Mouse (Mus musculus) c-Kit-negative CD71-positive TER-119-positive erythroid progenitor cells, embryonic 14.5 days (primary cell): ENCODE results near the gene AC124502.3.
A peak's percentile ranks its signal among the peaks of the same experiment; 100 is the strongest.
"Not testable (repeated sequence)": the region's sequence is repeated elsewhere in the genome, so short reads cannot be mapped to it uniquely, and the experiment has no call there.

Experiments used
- DNase-seq: peaks from one replicate; pipeline ENCODE4 v3.0.0-alpha.2; 2013; ENCODE audit warnings: low read depth, low spot score

AC124502.3 gene

GRCm38 (mm10) chr19:5038709-5039156 is at the start of gene AC124502.3, which contains the start of gene B4gat1:
TSS of gene AC124502.3 (plus strand) at chr19:5038891.
TSS of gene B4gat1 (plus strand) at chr19:5038826.
- DNase-seq = peak; percentile 55

DNA sequence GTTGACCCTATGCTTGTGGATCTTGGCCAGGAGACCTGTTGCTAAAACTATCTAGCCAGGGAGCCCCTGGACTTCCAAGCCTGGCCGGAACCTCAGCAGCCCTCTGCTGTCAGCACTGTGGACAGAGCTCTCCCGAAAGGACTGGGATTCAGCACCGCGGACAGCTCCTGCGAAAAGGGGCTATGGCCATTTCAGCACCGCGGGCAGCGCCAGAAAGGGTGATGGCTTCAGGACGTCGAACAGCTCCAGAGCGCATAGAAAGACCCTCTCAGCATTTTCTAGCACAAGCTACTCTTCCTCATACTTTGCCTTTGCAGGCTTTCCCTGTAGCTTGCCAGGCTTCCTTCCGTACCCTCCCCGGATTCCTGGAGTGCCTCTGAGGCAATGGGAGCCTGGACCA is 49.7 kb upstream of the AC124502.3 start:
- no peak for DNase-seq

- no peak for DNase-seq
These were observed 49.0 kb upstream of the AC124502.3 start for GRCm38 (mm10) chr19:4989434-4990255.

- no peak for DNase-seq
These were observed 48.5 kb upstream of the AC124502.3 start, which contains the start of gene Npas4 for GRCm38 (mm10) chr19:4990256-4990625. TSS of gene Npas4 (minus strand) at chr19:4990316.

GRCm38 (mm10) chr19:4990716-4991115 is 48.0 kb upstream of the AC124502.3 start:
- no peak for DNase-seq

- no peak for DNase-seq
These were observed 46.3 kb upstream of the AC124502.3 start for GRCm38 (mm10) chr19:4992371-4992770.

DNA sequence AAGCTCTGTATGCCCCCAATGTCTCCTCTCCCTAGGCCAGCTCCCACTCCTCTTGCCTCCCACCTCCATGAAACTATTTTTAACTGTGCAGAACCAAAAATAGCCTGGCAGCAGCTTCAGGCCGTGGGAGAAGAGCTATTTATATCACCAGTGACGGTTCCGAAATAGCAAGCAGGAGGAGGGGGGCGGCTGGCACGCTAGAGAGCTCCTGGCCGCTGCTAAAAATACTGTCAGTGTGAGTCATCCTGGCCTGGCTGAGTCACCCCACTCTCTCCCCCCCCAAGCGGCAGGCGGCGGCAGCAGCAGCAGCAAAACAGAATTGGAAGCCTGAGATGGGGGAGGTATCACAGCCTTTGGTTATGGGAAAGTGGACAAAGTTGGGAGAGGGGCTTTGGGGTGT is 45.8 kb upstream of the AC124502.3 start:
- DNase-seq = no peak

GRCm38 (mm10) chr19:4994043-4994442 is 44.6 kb upstream of the AC124502.3 start:
- no peak for DNase-seq

DNA sequence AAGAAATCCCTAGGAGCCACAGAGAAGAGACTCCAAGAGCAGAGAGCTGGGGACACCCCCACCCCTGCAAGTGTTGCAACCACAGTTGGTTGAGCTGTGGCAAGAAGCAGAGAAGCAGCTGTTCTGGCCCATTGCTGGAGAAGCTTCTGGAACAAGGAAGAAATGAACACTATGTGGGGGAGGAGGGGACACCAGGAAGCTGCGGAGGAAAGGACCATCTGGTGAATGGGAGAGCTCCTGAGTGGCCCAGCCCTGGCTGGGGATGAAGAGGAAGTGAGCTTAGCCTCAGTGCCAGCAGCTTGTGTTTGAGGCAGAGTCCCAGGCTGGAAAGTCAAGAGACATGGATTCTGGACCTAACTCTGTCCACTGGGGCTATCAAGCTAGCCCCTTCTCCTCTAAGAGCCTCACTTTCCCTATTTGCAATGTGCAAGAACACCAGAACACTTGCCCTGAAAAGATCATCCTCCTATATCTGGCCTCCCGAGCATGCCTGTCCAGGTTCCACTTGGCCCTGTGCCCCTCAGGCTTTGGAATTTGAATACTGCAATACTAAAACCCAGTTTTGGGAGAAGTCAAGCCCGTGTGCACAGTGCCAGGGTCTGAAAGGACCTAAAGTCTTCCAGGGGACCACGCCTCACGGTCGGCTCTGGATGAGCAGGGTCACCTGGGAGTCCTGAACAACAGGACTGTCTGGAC is 39.1 kb upstream of the AC124502.3 start:
- no peak for DNase-seq

DNA sequence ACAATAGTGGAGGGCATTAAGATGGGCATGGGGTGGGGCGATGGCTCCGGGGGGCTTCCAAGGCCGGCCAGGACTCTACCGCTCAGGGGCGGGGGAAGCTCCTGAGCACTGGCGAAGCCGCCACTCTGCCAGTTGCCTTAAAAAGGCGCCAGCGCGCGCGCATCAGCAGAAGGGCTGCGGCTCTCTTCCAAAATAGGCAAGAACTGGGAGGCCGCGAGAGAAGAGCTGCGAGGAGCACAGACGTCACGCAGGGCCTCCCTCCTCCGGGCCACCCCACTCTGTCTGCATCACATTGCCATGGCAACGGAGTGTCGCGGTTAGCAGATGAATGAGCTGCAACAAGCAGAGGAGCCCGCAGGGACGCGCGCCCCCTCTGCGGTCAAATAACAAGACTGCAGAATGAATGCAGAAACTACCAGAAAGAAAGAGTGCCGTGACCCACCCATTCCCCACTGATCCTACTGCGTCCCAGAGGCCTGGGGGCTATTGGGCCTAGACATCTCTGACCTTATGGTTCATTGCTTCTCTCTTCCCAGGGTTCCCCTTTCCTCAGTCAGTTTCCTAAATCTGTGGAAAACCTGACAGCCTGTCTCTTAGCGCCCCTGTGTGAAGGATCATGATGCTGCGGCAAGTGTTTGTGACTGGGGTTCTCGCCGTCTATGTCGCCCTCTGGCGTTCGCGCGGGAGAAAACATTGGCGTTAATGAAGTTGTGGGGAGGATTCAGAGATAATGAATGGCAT is 36.9 kb upstream of the AC124502.3 start:
- DNase-seq = no peak

DNA sequence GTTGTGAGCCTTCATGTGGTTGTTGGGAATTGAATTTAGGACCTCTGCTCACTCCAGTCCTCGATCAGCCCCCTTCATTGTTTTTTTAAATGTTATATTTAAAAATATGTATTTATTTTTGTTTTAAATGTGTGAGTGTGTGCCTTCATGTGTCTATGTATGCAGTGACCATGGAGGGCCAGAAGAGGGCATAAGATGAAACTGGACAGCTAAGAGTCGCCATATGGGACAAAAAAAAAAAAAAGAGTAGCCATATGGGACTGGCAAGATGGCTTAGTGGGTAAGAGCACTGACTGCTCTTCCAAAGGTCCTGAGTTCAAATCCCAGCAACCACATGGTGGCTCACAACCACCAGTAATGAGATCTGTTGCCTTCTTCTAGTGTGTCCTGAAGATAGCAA is 35.0 kb upstream of the AC124502.3 start:
- not testable (repeated sequence) for DNase-seq

- DNase-seq = no peak
These were observed 33.8 kb upstream of the AC124502.3 start for GRCm38 (mm10) chr19:5004925-5005324.

DNA sequence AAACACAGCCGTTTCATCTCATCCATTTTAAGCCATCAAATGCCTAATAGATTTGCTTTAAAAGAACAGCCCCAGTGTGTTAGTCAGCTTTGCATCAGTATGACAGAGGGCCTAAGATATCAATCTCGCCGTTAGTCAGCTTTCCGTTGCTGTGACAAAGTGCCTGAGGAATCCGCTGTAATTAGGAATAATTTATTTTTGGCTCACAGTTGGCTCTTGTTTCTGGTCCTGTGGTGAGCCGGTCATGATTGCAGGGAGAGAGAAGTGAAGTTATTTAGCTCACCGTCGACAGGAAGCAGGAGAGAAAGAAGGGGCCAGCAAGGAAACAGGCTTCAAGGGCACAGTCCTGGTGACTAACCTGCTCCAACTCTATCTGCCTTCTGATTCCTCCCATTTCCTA is 25.6 kb upstream of the AC124502.3 start:
- DNase-seq = no peak

- DNase-seq = no peak
These were observed 23.7 kb upstream of the AC124502.3 start for GRCm38 (mm10) chr19:5014961-5015398.

DNA sequence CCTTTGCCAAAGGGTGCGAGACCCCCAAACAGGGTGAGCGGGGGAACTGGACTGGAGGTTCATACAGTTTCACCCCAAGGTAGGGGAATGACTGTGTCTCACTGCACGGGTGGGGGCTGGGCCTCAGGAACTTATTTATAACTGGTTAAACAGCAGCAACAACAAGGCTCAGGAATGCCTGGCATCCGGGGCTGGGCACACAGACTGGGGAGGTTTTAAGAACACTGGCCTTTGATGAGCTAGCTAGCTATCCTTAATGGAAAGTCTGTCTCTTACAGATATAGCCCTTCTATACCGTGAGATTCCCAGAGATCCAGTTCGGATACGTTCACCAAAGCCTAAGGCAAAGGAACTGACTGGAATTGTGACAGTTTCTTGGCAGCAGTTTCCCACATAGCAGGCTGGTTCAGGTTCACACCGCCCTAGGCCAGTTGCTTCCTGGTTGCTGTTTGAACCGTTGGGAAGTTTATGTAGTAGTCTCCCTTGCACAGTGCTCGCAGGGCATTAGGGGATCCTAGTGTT is 22.4 kb upstream of the AC124502.3 start:
- no peak for DNase-seq

DNA sequence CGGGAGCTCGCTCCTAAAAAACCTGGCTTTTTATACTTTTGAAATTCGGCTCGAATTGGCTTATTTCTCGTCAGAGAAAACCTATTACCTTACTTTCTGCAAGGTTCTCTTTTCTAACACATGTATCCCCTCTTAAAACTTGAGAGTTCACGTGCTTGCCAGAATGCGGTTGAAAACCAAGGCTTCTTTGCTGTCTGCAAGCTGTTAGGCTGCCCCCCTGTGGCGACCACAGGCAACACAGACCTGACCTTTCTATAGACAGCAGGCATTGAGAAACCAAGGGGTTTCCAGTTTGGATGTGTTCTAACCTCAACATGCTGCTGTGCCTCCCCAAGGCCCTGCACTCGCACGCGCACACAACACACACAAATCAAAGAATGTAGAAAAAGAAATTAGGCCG is 21.9 kb upstream of the AC124502.3 start:
- no peak for DNase-seq

DNA sequence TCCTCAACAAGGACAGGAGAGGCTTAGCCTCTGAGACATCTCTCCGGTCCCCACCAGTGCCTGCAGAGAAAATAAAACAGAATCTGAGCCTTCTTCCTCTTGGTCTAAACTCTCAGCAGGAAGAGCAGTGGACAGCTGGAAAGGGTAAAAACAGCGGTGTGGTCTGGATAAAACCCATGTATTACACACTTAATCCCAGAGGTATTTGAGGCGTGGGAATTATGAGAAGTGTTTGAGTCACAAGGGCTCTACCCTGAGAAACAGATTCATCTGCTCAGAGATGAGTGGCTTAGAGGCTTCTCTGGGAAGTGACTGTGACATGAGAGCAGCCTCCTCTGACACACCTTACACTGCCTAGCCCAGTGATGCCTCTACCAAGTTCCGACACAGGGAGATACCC is 21.1 kb upstream of the AC124502.3 start:
- DNase-seq = no peak

- DNase-seq = no peak
These were observed 20.5 kb upstream of the AC124502.3 start for GRCm38 (mm10) chr19:5018191-5018590.

- DNase-seq = no peak
These were observed 17.3 kb upstream of the AC124502.3 start for GRCm38 (mm10) chr19:5021416-5021815.

GRCm38 (mm10) chr19:5023621-5024479 is 14.8 kb upstream of the AC124502.3 start, which contains the start of gene Slc29a2:
TSS of gene Slc29a2 (plus strand) at chr19:5023860.
- no peak for DNase-seq

GRCm38 (mm10) chr19:5026111-5026510 is 12.6 kb upstream of the AC124502.3 start:
- no peak for DNase-seq
